In the genomic region with DNA sequence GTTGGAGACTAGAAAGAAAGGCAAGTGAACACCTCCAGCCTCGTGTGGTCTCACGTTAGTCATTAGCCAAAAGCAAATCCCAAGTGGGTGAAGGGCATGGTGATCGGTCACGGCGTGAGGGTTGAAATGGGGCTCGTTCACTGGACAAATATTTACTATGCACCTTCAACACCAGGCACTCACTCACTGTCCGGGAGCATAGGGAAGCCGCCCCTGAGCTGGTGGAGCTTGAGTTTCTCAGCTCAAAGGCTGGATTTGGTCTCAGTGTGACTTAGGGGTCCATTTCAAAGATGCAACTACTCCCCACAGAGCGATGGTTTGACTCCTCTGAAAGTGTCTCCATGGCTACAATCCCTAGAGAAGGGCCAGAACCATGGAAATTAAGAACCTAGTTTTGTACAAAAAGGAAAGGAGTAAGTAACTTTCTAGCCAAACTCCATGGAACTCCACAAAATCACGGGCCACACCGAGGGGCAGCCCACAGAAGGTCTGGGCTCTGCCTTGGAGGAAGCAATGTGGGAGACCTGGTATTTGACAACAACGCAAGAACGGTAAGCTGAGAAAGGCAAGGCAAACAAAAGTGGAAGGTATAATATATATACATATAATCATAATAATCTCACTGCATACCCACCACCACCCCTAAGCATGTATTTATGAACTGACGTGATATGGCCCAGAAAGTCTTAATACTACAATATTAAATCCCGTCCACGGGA, we compare ENCODE assay signal across 8 mouse cellular contexts.
DNase-seq lines count a peak whose midpoint lies in the region; ATAC-seq and TF ChIP-seq lines count a peak whose summit lies in the region.

No protein-coding gene starts in this region.

- peak; percentile 34 for DNase-seq in lung, embryonic 14.5 days
- no peak for DNase-seq in lung, postnatal 25 days (ENCODE audit: low spot score)
- DNase-seq in forebrain, postnatal 0 days: no peak
- peak; percentile 48 for DNase-seq in kidney, postnatal 14 days
- DNase-seq in midbrain, embryonic 11.5 days (ENCODE audit: low spot score, missing footprints): peak; percentile 92
- DNase-seq in right cerebral cortex, postnatal 10 days (ENCODE audit: low spot score in 2 of 2): no peak
- DNase-seq in gastrocnemius, postnatal 4 days (ENCODE audit: low spot score in 2 of 2): no peak
- no peak for DNase-seq in ovary, postnatal 14 days (ENCODE audit: low spot score)

- H3K27ac ChIP-seq in lung, embryonic 14.5 days (ENCODE audit: low read depth): peak overlapping the region; percentile 42
- H3K27ac ChIP-seq in forebrain, postnatal 0 days (ENCODE audit: low read depth, low read length): no peak overlapping the region; the same call in 1 of the 2 replicates
- H3K27ac ChIP-seq in midbrain, embryonic 11.5 days (ENCODE audit: low read depth, low read length): no peak overlapping the region

- no peaks in the 10 kb centered on the region for H3K36me3 ChIP-seq in lung, embryonic 14.5 days (ENCODE audit: insufficient read depth)
- no peaks in the 10 kb centered on the region for H3K36me3 ChIP-seq in forebrain, postnatal 0 days (ENCODE audit: insufficient read depth)
- no peaks in the 10 kb centered on the region for H3K36me3 ChIP-seq in midbrain, embryonic 11.5 days (ENCODE audit: control insufficient read depth, insufficient read depth, low read length)

- H3K9me3 ChIP-seq in lung, embryonic 14.5 days (ENCODE audit: low read depth, low read length): no peaks in the 10 kb centered on the region
- H3K9me3 ChIP-seq in forebrain, postnatal 0 days (ENCODE audit: low read length): no peaks in the 10 kb centered on the region
- no peaks in the 10 kb centered on the region for H3K9me3 ChIP-seq in midbrain, embryonic 11.5 days (ENCODE audit: control insufficient read depth, low read length)

- peak overlapping the region; percentile 28; the same call in 1 of the 2 replicates for H3K4me3 ChIP-seq in lung, embryonic 14.5 days (ENCODE audit: low read depth, low read length)
- peak overlapping the region; percentile 9; the same call in 1 of the 2 replicates for H3K4me3 ChIP-seq in forebrain, postnatal 0 days (ENCODE audit: low read depth, low read length)
- H3K4me3 ChIP-seq in midbrain, embryonic 11.5 days (ENCODE audit: low read depth, low read length): peak overlapping the region; percentile 10; the same call in 1 of the 2 replicates

- H3K9ac ChIP-seq in lung, embryonic 14.5 days: no peak overlapping the region
- no peak overlapping the region for H3K9ac ChIP-seq in forebrain, postnatal 0 days
- peak overlapping the region; percentile 14; the same call in 1 of the 2 replicates for H3K9ac ChIP-seq in midbrain, embryonic 11.5 days (ENCODE audit: low read length)

- ATAC-seq in lung, embryonic 14.5 days (ENCODE audit: insufficient read depth): peak; percentile 71
- no peak; the same call in none of the 2 replicates for ATAC-seq in forebrain, postnatal 0 days
- ATAC-seq in midbrain, embryonic 11.5 days (ENCODE audit: low FRiP score): peak; percentile 18; the same call in 1 of the 2 replicates

- no peaks in the 10 kb centered on the region for H3K27me3 ChIP-seq in lung, embryonic 14.5 days (ENCODE audit: insufficient read depth, low read length)
- no peaks in the 10 kb centered on the region for H3K27me3 ChIP-seq in forebrain, postnatal 0 days (ENCODE audit: insufficient read depth, low read length)
- H3K27me3 ChIP-seq in midbrain, embryonic 11.5 days (ENCODE audit: control insufficient read depth, insufficient read depth, low read length): no peaks in the 10 kb centered on the region

- WGBS in lung, embryonic 14.5 days: 12% methylated on average over 16 of the region's 16 CpGs
- 19% methylated on average over 16 of the region's 16 CpGs for WGBS in forebrain, postnatal 0 days
- 7% methylated on average over 16 of the region's 16 CpGs for WGBS in midbrain, embryonic 11.5 days

- no peak for TF ChIP-seq CTCF in lung, embryonic 14.5 days (IDR thresholded peaks at IDR 0.05; ENCODE audit: low read depth)
- TF ChIP-seq CTCF in forebrain, postnatal 0 days (IDR thresholded peaks at IDR 0.05; ENCODE audit: low read depth): no peak

- H3K4me1 ChIP-seq in lung, embryonic 14.5 days (ENCODE audit: insufficient read depth): peaks cover 8% of the 10 kb centered on the region; the same call in 1 of the 2 replicates
- peaks cover 17% of the 10 kb centered on the region; the same call in 1 of the 2 replicates for H3K4me1 ChIP-seq in forebrain, postnatal 0 days (ENCODE audit: insufficient read depth)
- peaks cover 6% of the 10 kb centered on the region for H3K4me1 ChIP-seq in midbrain, embryonic 11.5 days (ENCODE audit: control insufficient read depth, insufficient read depth, low read length)

- H3K4me2 ChIP-seq in lung, embryonic 14.5 days: peak overlapping the region; percentile 67
- H3K4me2 ChIP-seq in forebrain, postnatal 0 days (ENCODE audit: low read depth): peak overlapping the region; percentile 45
- peak overlapping the region; percentile 45; the same call in 1 of the 2 replicates for H3K4me2 ChIP-seq in midbrain, embryonic 11.5 days

Comparison
In these comparisons a context has a peak if more than half of its experiments do, and no peak if none do; other contexts are left out.
1. DNase-seq: peak in lung, embryonic 14.5 days (single experiment), kidney, postnatal 14 days (single experiment) and midbrain, embryonic 11.5 days (single experiment); none in lung, postnatal 25 days (single experiment), forebrain, postnatal 0 days (single experiment), right cerebral cortex, postnatal 10 days (0 of 2), gastrocnemius, postnatal 4 days (0 of 2) and ovary, postnatal 14 days (single experiment).
2. Peak in every context shown above with its lines, with median percentiles within 50 percentile points of each other: H3K4me2 ChIP-seq and H3K4me3 ChIP-seq.